Comparison of ENCODE assay signal across 11 mouse cellular contexts in the genomic region with DNA sequence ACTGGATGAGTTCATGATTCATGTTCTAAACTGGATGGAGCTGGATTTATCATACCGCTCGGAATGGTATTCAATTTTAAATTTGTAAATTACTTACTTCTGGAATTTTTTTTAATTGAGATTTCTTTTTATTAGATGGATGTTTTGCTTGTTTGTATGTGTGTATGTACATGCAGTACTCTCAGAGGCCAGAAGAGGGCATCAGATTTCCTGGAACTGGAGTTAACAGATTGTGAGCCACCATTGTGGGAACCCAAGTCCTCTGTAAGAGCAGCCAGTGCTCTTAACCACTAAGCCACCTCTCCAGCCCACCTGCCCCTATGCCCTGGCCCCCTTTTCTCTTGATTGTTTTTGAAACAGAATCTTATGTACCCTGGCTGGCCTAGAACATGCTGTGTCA. TPM values are rescaled to one million over a fixed set of nuclear protein-coding genes. Genes with fewer than 3 reads are reported as not detected.
DNase-seq lines count a peak whose midpoint lies in the region; ATAC-seq and TF ChIP-seq lines count a peak whose summit lies in the region.
"Had no signal": no experiment of that assay in that cellular context is flagged by ENCODE, and none has a peak within 500 bp of the region (broad histone marks: within the 10 kb centered on the region; RNA-seq: fewer than 3 reads in every experiment).

No protein-coding gene starts in this region.

- H3K4me2 ChIP-seq in lung, embryonic 14.5 days: no peak overlapping the region

- H3K27me3 ChIP-seq in lung, embryonic 14.5 days (ENCODE audit: insufficient read depth, low read length): no peaks in the 10 kb centered on the region
- H3K27me3 ChIP-seq: megakaryocyte, embryonic 14.5 days had no signal

- H3K4me3 ChIP-seq in lung, embryonic 14.5 days (ENCODE audit: low read depth, low read length): no peak overlapping the region
- H3K4me3 ChIP-seq in bone marrow macrophage, adult 2 months (ENCODE audit: insufficient read depth, low read length): no peak overlapping the region
- H3K4me3 ChIP-seq: megakaryocyte, embryonic 14.5 days had no signal

- no peak overlapping the region for H3K9ac ChIP-seq in lung, embryonic 14.5 days

- H3K36me3 ChIP-seq in lung, embryonic 14.5 days (ENCODE audit: insufficient read depth): 0 out of 2 replicates have a peak, but pooled peaks cover 24% of the 10 kb centered on the region

- H3K4me1 ChIP-seq in lung, embryonic 14.5 days (ENCODE audit: insufficient read depth): no peaks in the 10 kb centered on the region
- peaks cover 8% of the 10 kb centered on the region for H3K4me1 ChIP-seq in bone marrow macrophage, adult 2 months (ENCODE audit: control insufficient read depth, insufficient read depth, low read length)

- WGBS in lung, embryonic 14.5 days: 92% methylated on average over 2 of the region's 2 CpGs

- TF ChIP-seq CTCF in lung, embryonic 14.5 days (IDR thresholded peaks at IDR 0.05; ENCODE audit: low read depth): peak; percentile 61
- TF ChIP-seq CTCF in bone marrow macrophage, adult 2 months (IDR thresholded peaks at IDR 0.05; ENCODE audit: low read depth, low read length): peak; percentile 19; the same call in 1 of the 2 replicates

- H3K9me3 ChIP-seq in lung, embryonic 14.5 days (ENCODE audit: low read depth, low read length): no peaks in the 10 kb centered on the region
- H3K9me3 ChIP-seq: G1E had no signal

- ATAC-seq in lung, embryonic 14.5 days (ENCODE audit: insufficient read depth): no peak

- intact Hi-C loops in heart, postnatal 25 days (cut with DNase I): no loop called here

- H3K27ac ChIP-seq in lung, embryonic 14.5 days (ENCODE audit: low read depth): no peak overlapping the region
- no peak overlapping the region for H3K27ac ChIP-seq in bone marrow macrophage, adult 2 months (ENCODE audit: insufficient read depth, low read depth, low read length)

- DNase-seq in embryo, embryonic 10 days (ENCODE audit: low spot score): peak; percentile 36
- no peak for DNase-seq in embryo, embryonic 9.5 days (ENCODE audit: extremely low spot score)
- peak; percentile 72 for DNase-seq in lung, embryonic 14.5 days
- no peak for DNase-seq in lung, adult 18-20 months
- peak; percentile 34 for DNase-seq in mesoderm, embryonic 11.5 days (ENCODE audit: low read depth, low spot score)
- no peak for DNase-seq in urinary bladder, postnatal 4 days (ENCODE audit: low spot score in 2 of 2)
- no peak for DNase-seq in heart, postnatal 25 days (ENCODE audit: low spot score)
- DNase-seq: cerebellum, adult 11-12 months had no signal

- no peak for TF ChIP-seq POLR2A in bone marrow macrophage, adult 2 months (IDR thresholded peaks at IDR 0.05; ENCODE audit: borderline replicate concordance, low read depth, low read length)

RNA-seq across cellular contexts. Expression of a gene that starts 9.1 kb away (rescaled TPM):
- polyA plus RNA-seq in lung, embryonic 14.5 days (2014; fragmentation: Nextera tagmentation; extraction: Ambion mirVana): 15.2 and 16.2 TPM in 2 replicates
- 6.2 and 7.6 TPM in 2 replicates for polyA plus RNA-seq in bone marrow macrophage, adult 2 months (2012; ENCODE audit: insufficient read depth, insufficient read length, missing spikeins)
- 1 to 10 TPM; 4.5 to 5.3 TPM for total RNA-seq in heart, postnatal 25 days (2021)

RNA-seq across cellular contexts. Expression of a gene that starts 16.3 kb away (rescaled TPM):
- polyA plus RNA-seq in lung, embryonic 14.5 days (2014; fragmentation: Nextera tagmentation; extraction: Ambion mirVana): 12.8 and 13.7 TPM in 2 replicates
- polyA plus RNA-seq in bone marrow macrophage, adult 2 months (2012; ENCODE audit: insufficient read depth, insufficient read length, missing spikeins): 21.7 and 22.6 TPM in 2 replicates
- 1 to 10 TPM; 7.3 to 8.1 TPM for total RNA-seq in heart, postnatal 25 days (2021)

RNA-seq across cellular contexts. Expression of a gene that starts 20.7 kb away (rescaled TPM):
- polyA plus RNA-seq in lung, embryonic 14.5 days (2014; fragmentation: Nextera tagmentation; extraction: Ambion mirVana): 5.4 and 5.9 TPM in 2 replicates
- 6.1 and 7.1 TPM in 2 replicates for polyA plus RNA-seq in bone marrow macrophage, adult 2 months (2012; ENCODE audit: insufficient read depth, insufficient read length, missing spikeins)
- total RNA-seq in heart, postnatal 25 days (2021): 1 to 10 TPM; 4.4 to 4.7 TPM

RNA-seq across cellular contexts. Expression of a gene that starts 53.1 kb away (rescaled TPM):
- polyA plus RNA-seq in lung, embryonic 14.5 days (2014; fragmentation: Nextera tagmentation; extraction: Ambion mirVana): 293 and 320 TPM in 2 replicates
- polyA plus RNA-seq in bone marrow macrophage, adult 2 months (2012; ENCODE audit: insufficient read depth, insufficient read length, missing spikeins): 52.0 and 63.3 TPM in 2 replicates
- 10 to 100 TPM; 40.0 to 42.5 TPM for total RNA-seq in heart, postnatal 25 days (2021)

RNA-seq across cellular contexts. Expression of a gene that starts 53.6 kb away (rescaled TPM):
- 3.2 and 3.8 TPM in 2 replicates for polyA plus RNA-seq in lung, embryonic 14.5 days (2014; fragmentation: Nextera tagmentation; extraction: Ambion mirVana)
- polyA plus RNA-seq in bone marrow macrophage, adult 2 months (2012; ENCODE audit: insufficient read depth, insufficient read length, missing spikeins): 4.0 and 5.0 TPM in 2 replicates
- total RNA-seq in heart, postnatal 25 days (2021): 10 to 100 TPM; 13.9 to 15.8 TPM

Comparison
In these comparisons a context has a peak if more than half of its experiments do, and no peak if none do; other contexts are left out.
1. DNase-seq: peak in embryo, embryonic 10 days (single experiment), lung, embryonic 14.5 days (single experiment) and mesoderm, embryonic 11.5 days (single experiment); none in embryo, embryonic 9.5 days (single experiment), lung, adult 18-20 months (0 of 2), urinary bladder, postnatal 4 days (0 of 2) and heart, postnatal 25 days (single experiment).